Mouse (Mus musculus) cerebellum, postnatal 36 days (tissue): ENCODE results near the gene Nhp2.

Source experiments
- DNase-seq, 2 experiments: peaks; one replicate each; pipeline ENCODE4 v3.0.0; 2021 to 2022; ENCODE audit warnings: mixed read lengths in 2 of 2

Gene Nhp2

GRCm38 (mm10) chr11:51635525-51636322, 16.2 kb downstream of the Nhp2 start, which contains the start of gene Rmnd5b:
TSS of gene Rmnd5b (minus strand) at chr11:51635896.
- DNase-seq, result peak; percentile 90 to 91

DNA sequence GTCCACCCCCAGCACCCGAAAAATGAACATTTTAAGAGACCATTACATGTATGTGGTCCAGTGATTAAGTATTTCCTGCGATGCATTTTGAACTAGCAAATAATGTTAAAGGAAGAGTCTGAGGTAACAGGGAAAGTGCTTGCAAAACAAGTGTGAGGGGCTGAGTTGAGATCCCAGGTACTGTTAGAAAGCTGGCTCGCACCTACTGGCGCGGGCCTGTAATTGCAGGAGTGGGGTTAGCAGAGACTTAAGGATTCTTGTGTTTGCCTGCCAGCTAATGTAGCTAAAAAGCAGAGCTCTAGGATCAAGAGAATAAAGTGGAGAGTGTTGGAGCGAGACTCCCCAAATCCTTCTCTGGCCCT, 16.8 kb downstream of the Nhp2 start:
- DNase-seq, result peak; percentile 57 to 58

GRCm38 (mm10) chr11:51637971-51638414, 18.5 kb downstream of the Nhp2 start:
- no peak for DNase-seq

GRCm38 (mm10) chr11:51638497-51638896, 19.0 kb downstream of the Nhp2 start:
- DNase-seq, result no peak

- DNase-seq, result no peak
Measured at GRCm38 (mm10) chr11:51640748-51641147, 21.2 kb downstream of the Nhp2 start.

DNA sequence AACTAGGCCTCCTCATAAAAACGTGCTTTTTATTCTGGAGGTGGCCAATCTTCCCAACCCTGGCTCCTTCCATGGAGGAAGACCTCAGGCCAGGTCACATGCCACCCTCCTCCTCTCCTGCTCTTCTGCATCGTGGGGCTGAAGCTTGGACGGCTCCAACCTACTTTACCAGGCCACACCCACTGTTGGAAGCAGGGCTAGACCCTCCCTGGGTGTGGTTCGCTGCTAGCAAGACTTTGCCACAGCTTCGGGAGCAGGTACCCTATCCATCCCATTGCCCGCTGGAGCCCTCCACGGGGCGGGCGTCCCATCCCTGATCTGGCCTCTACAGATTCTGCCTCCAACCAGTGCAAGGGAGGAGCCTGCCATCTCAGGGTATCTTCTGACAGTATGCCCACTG, 23.7 kb downstream of the Nhp2 start:
- DNase-seq, result no peak

GRCm38 (mm10) chr11:51643761-51644160, 24.2 kb downstream of the Nhp2 start:
- DNase-seq, result peak; percentile 41

- no peak for DNase-seq
Measured at GRCm38 (mm10) chr11:51644217-51644616, 24.7 kb downstream of the Nhp2 start.

- no peak for DNase-seq
Measured at GRCm38 (mm10) chr11:51645293-51645692, 25.8 kb downstream of the Nhp2 start.

DNA sequence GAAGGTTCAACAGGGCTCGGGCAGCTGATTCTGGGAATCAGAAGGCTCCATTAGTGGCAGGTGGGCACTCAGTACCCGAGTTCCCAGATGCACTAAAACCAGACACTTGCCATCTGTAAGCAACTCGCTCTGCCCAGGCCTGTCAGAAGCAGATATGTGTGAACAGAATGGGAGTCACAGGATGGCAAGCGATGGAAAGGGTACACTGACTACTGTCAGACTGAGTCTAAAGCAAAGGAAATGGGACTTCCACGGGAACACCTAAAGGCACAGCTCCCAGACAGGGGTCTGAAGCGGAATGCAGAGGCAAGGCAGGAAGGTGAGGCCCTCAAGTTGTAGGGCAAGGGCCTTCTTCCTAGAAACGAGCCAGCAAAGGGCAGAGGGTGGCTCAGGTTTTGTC, 26.7 kb downstream of the Nhp2 start:
- no peak for DNase-seq

DNA sequence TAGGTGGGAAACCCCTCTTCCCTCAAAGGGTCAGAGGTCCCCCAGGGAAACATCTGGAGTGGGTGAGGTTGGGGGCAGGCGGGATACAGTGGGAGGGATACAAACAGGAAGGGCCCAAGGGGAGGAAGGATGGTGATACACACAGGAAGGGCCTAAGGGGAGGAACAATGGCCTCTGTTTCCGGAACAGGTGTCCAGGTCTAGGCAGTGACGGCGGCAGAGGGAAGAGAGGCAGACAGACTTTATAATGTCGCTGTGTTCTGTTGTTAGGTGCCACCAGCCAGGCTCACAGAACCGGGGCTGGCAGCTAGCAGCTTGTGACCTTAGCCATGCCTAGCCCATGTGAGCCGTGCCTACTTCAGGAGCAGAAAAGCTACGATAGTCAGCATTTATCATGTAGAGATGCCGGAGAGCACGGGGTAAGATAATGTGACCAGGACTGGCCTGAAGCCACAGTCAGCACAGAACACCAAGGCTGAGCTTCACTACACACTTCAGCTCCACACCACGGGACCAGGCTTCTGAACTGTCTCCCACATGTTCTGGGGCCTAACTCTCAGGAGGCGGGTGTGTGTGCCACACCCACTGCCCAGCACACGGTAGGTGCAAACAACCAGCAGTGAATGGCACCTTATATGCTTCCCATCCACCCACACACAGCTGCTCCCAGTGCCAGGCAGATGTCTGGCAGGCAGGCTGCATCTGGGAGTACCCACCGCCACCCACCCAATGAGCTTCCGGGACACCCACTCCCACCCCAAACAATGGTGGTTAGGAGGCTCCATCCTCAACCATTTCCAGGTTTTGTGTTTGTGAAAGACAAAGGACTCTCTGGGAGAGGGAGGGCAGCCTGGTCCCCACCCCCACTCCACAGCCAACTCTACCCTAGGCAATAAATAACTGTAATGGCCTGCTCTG, 27.5 kb downstream of the Nhp2 start:
- no peak for DNase-seq

- no peak for DNase-seq
Measured at GRCm38 (mm10) chr11:51648566-51648965, 29.0 kb downstream of the Nhp2 start.

- DNase-seq, result no peak
Measured at GRCm38 (mm10) chr11:51649111-51649888, 29.8 kb downstream of the Nhp2 start.

GRCm38 (mm10) chr11:51649889-51650199, 30.3 kb downstream of the Nhp2 start:
- DNase-seq, result no peak

DNA sequence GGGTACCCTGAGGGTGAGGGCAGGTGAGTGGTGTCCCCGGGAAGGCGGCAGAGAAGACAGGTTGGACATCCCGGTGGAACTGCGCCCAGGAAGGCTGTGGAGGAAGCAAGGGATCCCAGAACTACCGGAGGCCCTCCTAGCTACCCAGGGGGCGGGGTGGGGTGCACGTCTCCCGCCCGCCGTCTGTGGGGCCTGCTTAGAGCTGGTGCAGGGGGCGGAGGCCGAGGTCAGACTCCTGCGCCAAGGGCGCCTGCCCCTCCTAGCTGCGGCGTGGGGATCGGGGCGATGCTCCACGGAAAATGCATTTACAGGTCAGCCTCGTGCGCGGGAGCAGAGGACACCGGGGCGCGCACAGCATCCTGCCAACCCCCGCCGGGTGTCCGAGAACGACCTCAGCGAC, 30.7 kb downstream of the Nhp2 start:
- DNase-seq, result no peak

DNA sequence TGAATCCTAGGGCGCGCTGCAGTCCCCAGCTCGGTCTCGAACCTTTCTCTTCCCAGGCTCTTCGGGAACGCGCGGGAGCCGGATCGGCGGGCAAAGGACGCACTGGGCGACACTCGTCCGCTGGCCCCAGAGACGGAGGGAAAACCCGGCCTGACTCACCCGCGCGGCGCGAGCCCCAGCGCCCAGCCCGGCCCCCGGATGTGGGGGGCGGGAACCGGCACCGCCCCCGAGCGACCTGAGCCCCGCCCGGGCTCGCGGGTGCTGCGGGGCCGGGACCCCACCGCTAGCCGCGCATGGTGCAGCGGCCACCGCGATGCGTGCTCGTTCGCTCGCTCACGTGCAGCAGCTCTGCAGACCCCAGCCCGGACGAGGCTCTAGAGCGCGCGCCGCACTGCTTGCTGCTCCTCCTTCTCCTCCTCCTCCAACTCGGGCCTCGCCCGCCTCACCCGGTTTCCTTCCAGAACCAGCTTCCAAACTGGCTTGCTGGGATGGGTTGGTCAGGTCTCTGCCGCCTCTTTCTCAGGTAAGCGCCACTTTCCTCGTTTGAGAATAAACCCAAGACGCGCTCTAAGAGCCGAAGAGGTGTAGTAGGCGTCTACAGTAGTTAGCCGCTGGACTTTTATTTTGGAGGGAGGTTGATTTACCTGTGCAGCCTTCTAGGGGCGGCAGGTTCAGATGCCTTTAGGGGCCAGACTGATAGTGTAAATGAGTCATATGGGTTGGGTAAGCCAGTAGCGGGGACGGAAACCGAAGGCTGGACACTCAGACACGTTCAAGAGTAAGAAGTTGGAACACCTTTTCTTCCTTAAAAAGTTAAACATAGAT, 31.4 kb downstream of the Nhp2 start, which contains the start of the genes N4bp3 and D930048N14Rik:
TSS of gene N4bp3 (minus strand) at position 152 of the 825 bp plus-strand sequence.
TSS of gene D930048N14Rik (plus strand) at position 264 of the 825 bp plus-strand sequence.
- peak in 1 of 2 experiments; percentile 34 for DNase-seq

DNA sequence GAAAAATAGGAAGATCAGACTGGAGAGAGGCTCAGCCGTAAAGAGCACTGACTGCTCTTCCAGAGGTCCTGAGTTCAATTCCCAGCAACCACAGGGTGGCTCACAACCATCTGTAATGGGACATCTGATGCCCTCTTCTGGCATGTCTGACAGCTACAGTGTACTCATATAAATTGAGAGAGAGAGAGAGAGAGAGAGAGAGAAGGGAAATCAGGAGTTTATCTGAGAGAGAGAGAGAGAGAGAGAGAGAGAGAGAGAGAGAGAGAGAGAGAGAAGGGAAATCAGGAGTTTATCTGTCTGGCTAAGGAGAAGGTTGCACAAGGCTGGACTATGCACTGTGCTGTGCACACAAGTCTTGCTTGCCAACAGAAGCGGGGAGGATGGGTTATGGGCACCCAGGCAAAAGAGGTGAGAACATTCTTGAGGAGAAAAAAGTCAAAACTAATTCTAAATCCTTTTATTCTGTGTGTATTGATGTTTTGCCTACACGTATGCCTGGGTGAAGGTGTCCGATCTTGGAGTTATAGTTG, 33.4 kb downstream of the Nhp2 start:
- DNase-seq, result no peak

GRCm38 (mm10) chr11:51653736-51654135, 34.2 kb downstream of the Nhp2 start:
- DNase-seq, result no peak

GRCm38 (mm10) chr11:51654891-51655290, 35.4 kb downstream of the Nhp2 start:
- no peak for DNase-seq

DNA sequence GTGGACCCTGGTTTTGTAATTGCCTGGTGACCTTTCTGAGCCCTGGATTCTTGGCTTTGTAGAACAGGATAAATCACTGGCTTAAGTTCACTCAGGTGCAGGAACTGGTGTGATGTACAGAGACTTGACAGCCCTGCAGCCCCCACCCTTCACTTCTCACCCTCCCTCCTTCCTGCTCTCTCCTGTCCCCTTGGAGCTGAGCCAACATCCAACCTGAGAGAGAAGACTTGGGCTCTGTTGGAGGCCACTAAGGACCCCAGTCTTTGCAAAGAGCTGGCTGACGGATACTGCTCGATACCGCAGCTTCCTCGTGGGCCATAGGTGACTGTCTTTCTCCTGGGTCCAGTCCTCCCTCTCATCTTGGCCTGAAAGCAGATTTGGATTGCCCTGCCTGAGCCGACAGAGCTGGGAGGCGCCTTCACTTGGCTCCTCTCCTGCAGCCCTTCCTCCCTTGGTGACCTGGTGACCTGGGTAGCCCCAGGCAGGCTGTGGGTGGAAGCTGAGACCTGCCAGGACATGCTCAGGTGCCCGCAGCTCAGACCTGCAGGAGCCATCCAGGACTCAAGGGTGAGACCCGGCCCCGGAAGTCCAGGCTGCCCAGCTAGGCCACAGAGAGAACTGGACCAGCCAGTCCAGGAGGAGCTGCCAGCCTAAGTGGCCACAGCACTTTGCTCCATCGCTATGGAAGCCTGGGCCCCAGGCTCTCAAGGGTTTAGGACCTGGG, 37.4 kb downstream of the Nhp2 start:
- no peak for DNase-seq

DNA sequence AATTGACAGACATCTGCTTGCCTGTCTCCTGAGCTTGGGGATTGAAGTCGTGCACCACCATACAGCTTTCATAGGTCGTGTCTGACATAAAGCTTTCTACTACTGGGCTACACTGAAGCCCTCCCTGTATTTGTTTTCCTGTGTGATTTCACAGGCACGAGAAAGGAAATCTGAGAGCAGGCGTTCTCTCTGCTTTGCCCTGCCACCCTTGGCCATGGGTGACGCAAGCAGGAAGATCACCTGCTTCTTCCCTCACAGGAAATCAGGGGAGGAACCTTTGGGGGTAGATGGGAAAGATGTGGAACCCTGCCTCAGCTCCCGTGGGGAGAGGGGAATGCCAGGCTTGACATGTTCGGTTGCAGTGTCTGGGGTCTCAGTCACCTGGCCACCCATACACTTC, 38.8 kb downstream of the Nhp2 start:
- no peak for DNase-seq
